Mouse (Mus musculus) lung, adult 2 months (tissue): ENCODE results near the gene Utp14b.

Experiments used
- CTCF ChIP-seq: fragments of 200-500 bp; IDR thresholded peaks from 2 replicates; pipeline ENCODE4 v1.5.1; 2011; ENCODE audit warnings: mild to moderate bottlenecking, low read length, control low read depth; ENCODE audit not compliant: insufficient read depth
- POLR2A ChIP-seq: fragments of 200-500 bp; IDR thresholded peaks from 2 replicates; pipeline ENCODE4 v1.6.1; 2011; ENCODE audit warnings: low read depth, mild to moderate bottlenecking, control low read depth, low read length, borderline replicate concordance; ENCODE audit errors: extremely low read depth

GRCm38 (mm10) chr1:78657021-78657629, 713 bp upstream of the Utp14b start:
- TF ChIP-seq POLR2A (no peak), CTCF (no peak)
